9 mouse cellular contexts compared by ENCODE assay signal in genomic region chr11:97489589-97490324, GRCm38 (mm10). TPM values are rescaled to one million over a fixed set of nuclear protein-coding genes. Genes with fewer than 3 reads are reported as not detected.
A peak's percentile ranks its signal among the peaks of the same experiment; 100 is the strongest.
DNase-seq lines count a peak whose midpoint lies in the region; ATAC-seq and TF ChIP-seq lines count a peak whose summit lies in the region.
"Had no signal": no experiment of that assay in that cellular context is flagged by ENCODE, and none has a peak within 500 bp of the region (broad histone marks: within the 10 kb centered on the region; RNA-seq: fewer than 3 reads in every experiment).

No protein-coding gene starts in this region.

- H3K4me2 ChIP-seq in lung, embryonic 14.5 days: no peak overlapping the region
- H3K4me2 ChIP-seq: heart, embryonic 13.5 days had no signal

- no peak for TF ChIP-seq POLR2A in cortical plate, adult 2 months (IDR thresholded peaks at IDR 0.05; ENCODE audit: extremely low read depth, insufficient read depth, low read length)

- H3K4me3 ChIP-seq in cortical plate, adult 2 months (ENCODE audit: insufficient read depth, low read length): no peak overlapping the region
- H3K4me3 ChIP-seq in lung, embryonic 14.5 days (ENCODE audit: low read depth, low read length): no peak overlapping the region
- H3K4me3 ChIP-seq: heart, embryonic 13.5 days had no signal

- H3K4me1 ChIP-seq in cortical plate, adult 2 months (ENCODE audit: control insufficient read depth, insufficient read depth, low read length): no peaks in the 10 kb centered on the region
- no peaks in the 10 kb centered on the region for H3K4me1 ChIP-seq in lung, embryonic 14.5 days (ENCODE audit: insufficient read depth)

- DNase-seq in B cell, adult 2 months: peak; percentile 88 to 91
- DNase-seq in WW6 (ENCODE audit: low read depth, low spot score): peak; percentile 89
- peak; percentile 42 for DNase-seq in heart, adult 8-10 months (ENCODE audit: low spot score)
- DNase-seq in kidney, postnatal 14 days: peak; percentile 81
- peak; percentile 89 for DNase-seq in lung, embryonic 14.5 days
- peak; percentile 70 for DNase-seq in ovary, postnatal 14 days (ENCODE audit: low spot score)
- DNase-seq in thymus, postnatal 36 days: peak; percentile 79 to 82

- no peaks in the 10 kb centered on the region for H3K27me3 ChIP-seq in lung, embryonic 14.5 days (ENCODE audit: insufficient read depth, low read length)
- H3K27me3 ChIP-seq: heart, embryonic 13.5 days had no signal

- H3K9ac ChIP-seq in lung, embryonic 14.5 days: no peak overlapping the region

- H3K27ac ChIP-seq in cortical plate, adult 2 months (ENCODE audit: insufficient read depth, low read length): no peak overlapping the region
- H3K27ac ChIP-seq in lung, embryonic 14.5 days (ENCODE audit: low read depth): no peak overlapping the region
- H3K27ac ChIP-seq: heart, embryonic 13.5 days had no signal

- H3K9me3 ChIP-seq in lung, embryonic 14.5 days (ENCODE audit: low read depth, low read length): no peaks in the 10 kb centered on the region

- H3K36me3 ChIP-seq in lung, embryonic 14.5 days (ENCODE audit: insufficient read depth): peaks cover 75% of the 10 kb centered on the region

- WGBS in lung, embryonic 14.5 days: 37% methylated on average over 16 of the region's 16 CpGs

- peak; percentile 90 for TF ChIP-seq CTCF in cortical plate, adult 2 months (IDR thresholded peaks at IDR 0.05; ENCODE audit: extremely low read depth, insufficient read depth, low read length)
- peak; percentile 97 for TF ChIP-seq CTCF in lung, embryonic 14.5 days (IDR thresholded peaks at IDR 0.05; ENCODE audit: low read depth)

- ATAC-seq in lung, embryonic 14.5 days (ENCODE audit: insufficient read depth): peak; percentile 77

RNA-seq across cellular contexts. Expression of gene 4933428G20Rik, which starts 10.4 kb away (rescaled TPM):
- polyA plus RNA-seq in cortical plate, adult 2 months (2012; rRNA removed): 0.06 TPM in 1 of 2 replicates, not detected in the other
- not detected for total RNA-seq in heart, adult 8-10 months (2022)
- 0.13 and 0.23 TPM in 2 replicates for polyA plus RNA-seq in lung, embryonic 14.5 days (2014; fragmentation: Nextera tagmentation; extraction: Ambion mirVana)
